Mouse (Mus musculus): ENCODE measurements around the gene Haus6.
"Not testable (repeated sequence)": the region's sequence is repeated elsewhere in the genome, so short reads cannot be mapped to it uniquely, and the experiment has no call there.

Gene Haus6

GRCm38 (mm10) chr4:86611524-86612288 lies at the start of gene Haus6:
Gene Haus6 (minus strand): TSS chr4:86612055.
- DNase-seq, result peak; percentile 94 to 96

- DNase-seq, result peak; percentile 42 to 48
These were observed 45.3 kb upstream of the Haus6 start for GRCm38 (mm10) chr4:86657176-86657575.

GRCm38 (mm10) chr4:86656410-86656809 lies 44.6 kb upstream of the Haus6 start:
- not testable (repeated sequence) for DNase-seq

- no peak for DNase-seq
These were observed 40.0 kb upstream of the Haus6 start for GRCm38 (mm10) chr4:86651686-86652384.

- DNase-seq, result not testable (repeated sequence)
These were observed 36.5 kb upstream of the Haus6 start for GRCm38 (mm10) chr4:86648394-86648793.

- DNase-seq, result not testable (repeated sequence)
These were observed 25.7 kb upstream of the Haus6 start for GRCm38 (mm10) chr4:86637561-86637960.

GRCm38 (mm10) chr4:86634873-86635272 lies 23.0 kb upstream of the Haus6 start:
- DNase-seq, result not testable (repeated sequence)

- not testable (repeated sequence) for DNase-seq
These were observed 22.5 kb upstream of the Haus6 start for GRCm38 (mm10) chr4:86634312-86634711.

GRCm38 (mm10) chr4:86632556-86632955 lies 20.7 kb upstream of the Haus6 start:
- not testable (repeated sequence) for DNase-seq

- DNase-seq, result no peak
These were observed 20.0 kb upstream of the Haus6 start for GRCm38 (mm10) chr4:86631831-86632230.

GRCm38 (mm10) chr4:86626496-86626895 lies 14.6 kb upstream of the Haus6 start:
- not testable (repeated sequence) for DNase-seq

GRCm38 (mm10) chr4:86625463-86625862 lies 13.6 kb upstream of the Haus6 start:
- DNase-seq, result peak in 1 of 2 experiments; percentile 10

- not testable (repeated sequence) for DNase-seq
These were observed 10.7 kb upstream of the Haus6 start for GRCm38 (mm10) chr4:86622532-86622931.

- DNase-seq, result no peak
These were observed 10.3 kb upstream of the Haus6 start for GRCm38 (mm10) chr4:86622116-86622515.

- no peak for DNase-seq
These were observed 8.7 kb upstream of the Haus6 start for GRCm38 (mm10) chr4:86620506-86620905.

- DNase-seq, result no peak
These were observed 400 bp upstream of the Haus6 start for GRCm38 (mm10) chr4:86612289-86612620.

- no peak for DNase-seq
These were observed 20.6 kb downstream of the Haus6 start for GRCm38 (mm10) chr4:86591304-86591703.

- DNase-seq, result no peak
These were observed 23.6 kb downstream of the Haus6 start for GRCm38 (mm10) chr4:86588236-86588635.

GRCm38 (mm10) chr4:86580591-86580990 lies 31.3 kb downstream of the Haus6 start:
- DNase-seq, result no peak

- DNase-seq, result no peak
These were observed 31.8 kb downstream of the Haus6 start for GRCm38 (mm10) chr4:86580056-86580455.

- DNase-seq, result no peak
These were observed 35.1 kb downstream of the Haus6 start for GRCm38 (mm10) chr4:86576630-86577225.

- DNase-seq, result no peak
These were observed 35.7 kb downstream of the Haus6 start for GRCm38 (mm10) chr4:86576120-86576541.

- DNase-seq, result peak; percentile 95 to 97
These were observed 36.4 kb downstream of the Haus6 start, which contains the start of gene Rraga for GRCm38 (mm10) chr4:86575283-86575983. Gene Rraga (plus strand): TSS chr4:86575668.
